Mouse (Mus musculus) thymus, postnatal 0 days (tissue): ENCODE measurements around the gene Ech1. TPM values are rescaled to one million over a fixed set of nuclear protein-coding genes. Genes with fewer than 3 reads are reported as not detected.

Experiments used
- DNase-seq: peaks from one replicate; pipeline ENCODE4 v3.0.0-alpha.2; 2015; ENCODE audit warnings: low spot score
- polyA plus RNA-seq: library from polyadenylated mRNA; unstranded; fragments of >200 nt; fragmentation: Nextera tagmentation; extraction: Ambion mirVana; gene quantifications from 2 replicates; pipeline ENCODE4 v1.2.1, GENCODE M21; 2015

Gene Ech1
- polyA plus RNA-seq, 1 experiment from 2014 or later: 167 TPM

- DNase-seq: no peak
These were observed 6.1 kb upstream of the Ech1 start for GRCm38 (mm10) chr7:28818861-28819452.

- DNase-seq: no peak
These were observed 5.4 kb upstream of the Ech1 start for GRCm38 (mm10) chr7:28819571-28819970.

GRCm38 (mm10) chr7:28820358-28821260 lies 4.4 kb upstream of the Ech1 start:
- DNase-seq: no peak

GRCm38 (mm10) chr7:28821261-28821831 lies 3.7 kb upstream of the Ech1 start:
- no peak for DNase-seq

GRCm38 (mm10) chr7:28822556-28822955 lies 2.5 kb upstream of the Ech1 start:
- no peak for DNase-seq

GRCm38 (mm10) chr7:28822993-28823903 lies 1.8 kb upstream of the Ech1 start:
- no peak for DNase-seq

GRCm38 (mm10) chr7:28823932-28824331 lies 1.1 kb upstream of the Ech1 start:
- no peak for DNase-seq

- DNase-seq: peak; percentile 59
These were observed 827 bp downstream of the Ech1 start for GRCm38 (mm10) chr7:28825686-28826401.

- no peak for DNase-seq
These were observed 1.4 kb downstream of the Ech1 start for GRCm38 (mm10) chr7:28826402-28826772.

GRCm38 (mm10) chr7:28827338-28827737 lies 2.3 kb downstream of the Ech1 start:
- DNase-seq: no peak

- no peak for DNase-seq
These were observed 4.8 kb downstream of the Ech1 start for GRCm38 (mm10) chr7:28829821-28830220.

- no peak for DNase-seq
These were observed 6.0 kb downstream of the Ech1 start for GRCm38 (mm10) chr7:28830981-28831380.

GRCm38 (mm10) chr7:28831411-28832125 lies 6.6 kb downstream of the Ech1 start:
- no peak for DNase-seq

- DNase-seq: no peak
These were observed 7.1 kb downstream of the Ech1 start for GRCm38 (mm10) chr7:28832137-28832536.

GRCm38 (mm10) chr7:28833723-28834347 lies 8.8 kb downstream of the Ech1 start, which contains the start of gene Lgals4:
Gene Lgals4, plus strand, starts transcription at chr7:28833854.
- DNase-seq: no peak

- no peak for DNase-seq
These were observed 11.9 kb downstream of the Ech1 start for GRCm38 (mm10) chr7:28836936-28837335.

GRCm38 (mm10) chr7:28838331-28838730 lies 13.3 kb downstream of the Ech1 start:
- DNase-seq: no peak

GRCm38 (mm10) chr7:28847273-28847672 lies 22.3 kb downstream of the Ech1 start:
- no peak for DNase-seq

GRCm38 (mm10) chr7:28849700-28850236 lies 24.8 kb downstream of the Ech1 start:
- no peak for DNase-seq
